Mouse (Mus musculus): ENCODE measurements around the gene Daam2. TPM values are rescaled to one million over a fixed set of nuclear protein-coding genes. Genes with fewer than 3 reads are reported as not detected.

Daam2 gene
- polyA plus RNA-seq, 1 experiment from 2014 or later: 3.1 TPM

Other genes with a start within 250 kb of the Daam2 start
- 4.9 and 5.2 TPM in 2 replicates for gene Mocs1, start 136.0 kb downstream of the Daam2 start, polyA plus RNA-seq (2014; fragmentation: Nextera tagmentation; extraction: Ambion mirVana)
- gene Kif6, start 50.8 kb upstream of the Daam2 start, polyA plus RNA-seq (2014; fragmentation: Nextera tagmentation; extraction: Ambion mirVana): 2.3 and 3.7 TPM in 2 replicates